Mouse (Mus musculus) mature B cell (primary cell): ENCODE measurements around the gene Arl11.

Experiments
- in situ Hi-C: fragments of 300-500 bp; cut with MboI; formaldehyde crosslinking; loops from 2 replicates; pipeline ENCODE4 v1.14.3; 2019

Arl11 gene

DNA sequence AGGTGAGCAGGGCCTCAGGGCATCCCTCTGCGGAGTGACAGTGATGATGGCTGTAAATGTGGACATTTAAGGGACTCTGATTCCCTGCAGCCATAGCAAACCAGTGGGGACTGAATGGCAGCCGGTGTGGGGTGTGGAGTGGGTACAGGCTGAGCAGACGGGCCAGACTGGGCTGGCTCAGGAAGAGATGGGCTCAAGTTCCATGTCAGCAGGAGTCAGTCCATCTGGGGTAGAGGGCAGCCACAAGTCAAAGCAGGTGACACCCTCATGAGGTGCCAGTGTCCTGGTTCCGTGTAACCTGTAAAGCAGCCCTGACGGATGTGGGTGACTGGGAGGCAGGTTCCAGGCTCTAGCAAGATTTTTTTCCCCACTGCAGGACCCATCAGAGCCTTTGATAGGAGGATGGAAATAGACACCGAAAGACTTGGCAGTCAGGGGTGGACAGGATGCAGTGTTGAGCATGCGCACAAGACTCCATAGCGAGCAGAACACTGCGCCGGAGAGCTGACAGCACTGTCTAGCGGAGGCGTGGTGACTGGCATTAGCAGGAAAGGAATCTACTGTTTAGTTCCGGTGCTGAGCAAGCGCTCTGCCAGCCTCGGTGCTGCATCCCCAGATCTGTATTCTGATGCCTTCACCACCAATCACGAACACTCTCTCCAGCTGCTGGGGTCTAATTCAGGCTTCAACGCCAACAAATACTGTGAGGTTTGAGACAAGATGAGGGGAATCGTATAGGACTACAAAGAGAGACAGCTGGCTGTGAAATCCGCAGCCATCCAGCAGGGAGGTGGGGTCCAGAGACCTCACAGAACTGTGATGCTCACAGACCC, 18.3 kb downstream of the Arl11 start:
- in situ Hi-C loops, result no loop called here

DNA sequence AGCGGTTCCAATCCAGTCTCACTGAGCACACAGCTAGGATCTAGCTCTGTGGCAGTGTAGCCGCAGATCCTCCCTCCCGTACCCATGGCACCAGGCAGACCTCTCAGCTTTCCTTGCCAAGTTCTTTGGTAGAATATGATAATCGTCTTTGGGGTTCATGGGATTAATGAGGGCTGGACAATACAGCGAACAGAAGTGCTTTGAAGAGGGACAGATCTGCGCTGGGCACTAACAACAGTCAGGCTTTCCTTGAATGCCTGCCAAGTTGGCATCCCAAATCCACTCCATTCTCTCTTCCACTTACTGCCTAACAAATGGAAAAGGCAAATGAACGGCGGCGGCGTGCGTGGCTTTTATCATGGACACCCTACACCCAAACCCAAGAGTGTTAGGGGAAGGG, 21.0 kb downstream of the Arl11 start:
- in situ Hi-C loops, result loop anchor here (10.0 kb wide), 1 partner anchor 164 kb away; no protein-coding TSS in a partner anchor

DNA sequence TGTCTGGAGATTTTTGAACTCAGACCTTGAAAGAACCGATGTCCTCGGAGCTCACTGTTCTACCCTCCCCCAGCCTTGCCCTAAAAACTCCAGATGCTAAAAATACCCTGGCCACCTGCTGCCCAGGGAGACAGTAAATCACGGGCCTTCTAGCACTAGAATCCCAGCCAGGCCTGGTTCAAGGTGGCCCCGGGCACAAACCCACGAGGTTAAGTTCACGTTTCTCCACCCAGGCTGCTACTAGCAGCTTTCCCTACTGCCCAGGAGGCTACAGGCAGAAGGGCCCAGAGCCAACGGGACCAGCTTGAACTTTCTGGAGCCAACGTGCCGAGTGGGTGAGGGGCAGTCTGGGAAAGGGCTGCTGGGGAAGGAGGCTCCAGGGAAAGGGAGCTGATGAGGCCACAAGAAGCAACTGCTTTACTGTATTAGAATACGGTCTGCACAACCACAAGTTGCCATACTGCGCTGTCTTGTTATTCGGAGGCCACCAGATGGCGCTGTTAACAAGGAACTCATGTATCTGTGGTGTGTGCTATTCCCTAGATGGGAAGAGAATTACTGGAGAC, 21.5 kb downstream of the Arl11 start:
- in situ Hi-C loops, result loop anchor here (10.0 kb wide), 1 partner anchor 164 kb away; no protein-coding TSS in a partner anchor

DNA sequence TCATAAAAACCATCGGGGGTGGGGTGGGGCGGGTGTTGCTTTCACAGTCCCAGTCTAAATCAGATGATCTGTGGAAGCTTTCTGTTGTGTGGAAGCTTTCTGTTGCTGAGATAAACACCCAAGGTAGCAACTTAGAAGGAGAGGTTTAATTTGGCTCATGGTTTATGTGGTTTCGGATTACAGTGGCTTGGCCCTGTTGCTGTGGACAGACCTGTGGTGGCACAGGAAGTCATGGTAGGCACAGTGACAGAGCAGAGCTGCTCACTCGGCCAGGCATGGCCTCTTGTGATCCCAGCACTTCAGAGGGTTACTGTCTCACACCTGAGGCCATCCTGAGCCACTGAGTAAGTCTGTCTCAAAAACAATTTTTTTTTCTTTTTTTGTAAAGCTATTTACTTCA, 29.8 kb downstream of the Arl11 start:
- in situ Hi-C loops, result loop anchor here (10.0 kb wide), 1 partner anchor 155 kb away; no protein-coding TSS in a partner anchor

GRCm38 (mm10) chr14:61344590-61344989, 35.0 kb downstream of the Arl11 start:
- in situ Hi-C loops, result no loop called here

- in situ Hi-C loops, result no loop called here
Observed at GRCm38 (mm10) chr14:61346827-61347698, 37.5 kb downstream of the Arl11 start.

GRCm38 (mm10) chr14:61349876-61350275, 40.3 kb downstream of the Arl11 start:
- in situ Hi-C loops, result no loop called here

GRCm38 (mm10) chr14:61350808-61351207, 41.3 kb downstream of the Arl11 start:
- in situ Hi-C loops, result no loop called here

DNA sequence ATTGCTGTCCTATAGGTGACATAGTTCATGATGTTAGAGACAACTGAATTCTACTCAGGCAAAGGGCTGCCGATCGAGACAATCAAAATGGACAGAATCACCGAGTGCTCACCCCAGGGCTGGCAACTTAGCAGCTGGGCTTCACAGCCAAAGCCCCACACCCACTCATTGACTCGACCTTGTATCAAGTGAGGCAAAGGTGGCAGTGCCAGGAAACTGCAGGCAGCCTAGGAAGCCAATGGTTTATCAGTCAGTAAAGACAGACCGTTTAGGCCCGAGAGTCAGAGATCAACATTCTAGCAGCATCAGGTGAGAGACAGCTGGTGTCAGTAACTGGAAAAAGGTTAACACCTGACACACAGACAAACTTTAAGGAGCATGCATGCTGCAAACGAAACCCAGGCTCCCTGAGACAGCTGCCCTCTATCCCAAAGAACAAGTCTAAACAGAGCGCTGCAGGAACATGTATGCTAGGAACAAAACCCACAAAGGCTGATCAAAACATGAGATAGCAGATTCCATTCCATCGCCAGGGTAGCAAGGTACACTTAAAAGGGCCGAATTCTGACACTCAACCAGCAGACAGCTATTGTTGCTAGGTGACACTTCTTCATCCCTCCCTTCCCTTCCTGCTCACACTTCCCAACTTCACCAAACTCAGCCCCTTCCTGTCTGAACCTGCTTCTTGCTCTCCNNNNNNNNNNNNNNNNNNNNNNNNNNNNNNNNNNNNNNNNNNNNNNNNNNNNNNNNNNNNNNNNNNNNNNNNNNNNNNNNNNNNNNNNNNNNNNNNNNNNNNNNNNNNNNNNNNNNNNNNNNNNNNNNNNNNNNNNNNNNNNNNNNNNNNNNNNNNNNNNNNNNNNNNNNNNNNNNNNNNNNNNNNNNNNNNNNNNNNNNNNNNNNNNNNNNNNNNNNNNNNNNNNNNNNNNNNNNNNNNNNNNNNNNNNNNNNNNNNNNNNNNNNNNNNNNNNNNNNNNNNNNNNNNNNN, 45.0 kb downstream of the Arl11 start:
- in situ Hi-C loops, result no loop called here

DNA sequence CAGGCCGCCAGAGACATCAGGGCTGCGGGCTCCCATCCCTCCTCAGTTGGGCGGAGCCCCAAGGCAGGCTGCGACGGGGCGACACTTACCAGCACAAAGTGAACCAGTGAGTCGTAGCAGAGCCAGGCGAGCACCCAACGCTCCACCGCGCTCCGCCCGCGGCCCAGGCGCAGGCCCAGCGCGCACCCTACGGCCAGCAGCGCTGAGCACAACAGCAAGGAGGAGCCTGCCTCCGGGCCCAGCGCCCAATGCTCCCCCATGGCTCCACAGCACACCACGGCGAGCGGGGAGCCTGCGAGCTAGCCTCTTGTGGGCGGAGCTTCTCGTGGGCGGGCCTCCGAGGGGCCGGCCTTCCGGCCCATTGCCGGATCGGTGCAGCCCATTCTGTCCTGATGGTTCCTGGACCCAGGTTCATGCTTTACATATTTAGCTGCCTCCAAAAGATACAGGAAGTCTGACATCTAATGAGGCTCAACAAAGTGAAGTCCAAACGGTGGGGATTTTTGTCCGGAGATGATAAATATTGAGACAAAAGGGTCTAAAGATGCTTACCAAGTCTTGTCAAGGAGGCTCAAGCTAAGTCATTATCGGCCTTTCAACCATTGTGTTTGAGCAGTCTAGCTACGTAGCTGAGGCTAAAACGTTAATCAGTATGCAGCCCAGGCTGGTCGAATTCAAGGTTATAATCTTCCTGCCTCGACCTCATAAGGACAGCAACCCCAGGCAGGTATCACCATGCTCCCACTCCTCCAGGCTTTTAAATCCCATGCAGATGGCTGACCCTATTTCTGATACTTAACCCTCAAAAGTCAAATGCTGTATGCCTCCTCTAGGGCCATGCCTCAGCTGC, 50.8 kb downstream of the Arl11 start, which contains the start of gene Ebpl:
Ebpl (minus strand) TSS at position 309 of the 850 bp plus-strand sequence.
- in situ Hi-C loops, result no loop called here

DNA sequence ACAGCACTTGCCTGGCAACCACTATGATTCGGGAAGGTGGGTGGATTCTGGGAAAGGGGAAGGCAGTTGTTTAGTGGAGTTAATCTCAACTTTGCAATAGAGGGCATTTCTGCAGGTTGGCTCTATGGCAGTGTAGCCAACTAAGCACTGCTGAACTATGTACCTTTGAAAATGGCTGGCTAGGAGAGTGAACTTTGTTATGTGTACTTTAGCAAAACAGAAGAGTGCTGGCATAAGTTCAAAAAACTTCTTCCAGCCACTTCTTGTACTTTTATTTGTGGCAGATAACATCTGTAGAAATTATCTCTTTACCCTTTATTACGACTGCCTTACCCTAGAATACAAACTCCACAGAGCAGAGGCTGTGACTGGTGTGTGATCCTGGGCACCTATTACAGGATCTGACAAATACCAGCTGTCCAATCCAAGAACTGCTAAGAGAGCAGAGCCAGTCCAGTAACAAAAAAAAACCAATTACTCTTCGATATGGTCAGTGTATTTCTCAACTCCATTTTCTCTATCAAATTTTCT, 51.5 kb downstream of the Arl11 start:
- in situ Hi-C loops, result no loop called here
